Mouse (Mus musculus) cortical plate, adult 2 months (tissue): ENCODE measurements at regions not wholly inside any gene's neighbourhood (a gene's known extent, or its start where the extent isn't known, plus 50 kb on each side); places are given as distances from the start of the nearest gene placed in this dataset.

Experiments
- CTCF ChIP-seq: fragments of 200-500 bp; IDR thresholded peaks from 2 replicates; pipeline ENCODE4 v1.5.1; 2011; ENCODE audit warnings: mild to moderate bottlenecking, control low read depth, low read length; ENCODE audit not compliant: insufficient read depth; ENCODE audit errors: extremely low read depth
- POLR2A ChIP-seq: fragments of 200-500 bp; IDR thresholded peaks from 2 replicates; pipeline ENCODE4 v1.6.1; 2011; ENCODE audit warnings: mild to moderate bottlenecking, low read length, control low read depth; ENCODE audit not compliant: insufficient read depth; ENCODE audit errors: extremely low read depth

- TF ChIP-seq POLR2A (no peak), CTCF (no peak)
Measured at GRCm38 (mm10) chr6:36206666-36207065, 181.2 kb upstream of the Chrm2 start.
